Mouse (Mus musculus): ENCODE data around the gene Ccdc57. TPM values are rescaled to one million over a fixed set of nuclear protein-coding genes. Genes with fewer than 3 reads are reported as not detected.

Ccdc57 gene
- polyA plus RNA-seq, 1 experiment, result 1.9 TPM

DNA sequence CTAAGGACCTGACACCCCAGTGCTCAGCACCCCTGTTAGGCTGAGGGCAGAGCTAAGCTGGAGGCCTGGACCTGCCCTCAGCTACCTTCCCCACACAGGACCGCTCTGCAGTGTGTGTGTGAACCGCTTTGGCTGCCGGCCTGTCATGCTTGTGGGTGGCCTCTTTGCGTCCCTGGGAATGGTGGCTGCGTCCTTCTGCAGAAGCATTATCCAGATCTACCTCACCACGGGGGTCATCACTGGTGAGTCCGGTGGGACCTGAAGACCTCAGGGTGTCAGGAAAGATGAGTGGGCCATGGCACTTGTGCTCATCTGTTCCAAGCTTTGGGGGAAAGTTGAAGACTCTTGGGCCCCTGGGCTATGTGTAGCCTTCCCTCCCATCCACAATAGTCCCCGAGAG lies 23.0 kb upstream of the Ccdc57 start:
- Histone ChIP-seq H3K27ac (ENCODE audit: insufficient read depth, low read length) (no peak overlapping the region), H3K4me3 (ENCODE audit: insufficient read depth, low read length) (no peak overlapping the region), H3K4me1 (ENCODE audit: control insufficient read depth, insufficient read depth, low read length) (0 out of 2 replicates have a peak, but pooled peaks cover 5% of the 10 kb centered on the region)
- no peak for TF ChIP-seq CTCF (IDR thresholded peaks at IDR 0.05; ENCODE audit: borderline replicate concordance, insufficient read depth, low read length)
- no peak for TF ChIP-seq POLR2A (IDR thresholded peaks at IDR 0.05; ENCODE audit: low read depth, low read length)

DNA sequence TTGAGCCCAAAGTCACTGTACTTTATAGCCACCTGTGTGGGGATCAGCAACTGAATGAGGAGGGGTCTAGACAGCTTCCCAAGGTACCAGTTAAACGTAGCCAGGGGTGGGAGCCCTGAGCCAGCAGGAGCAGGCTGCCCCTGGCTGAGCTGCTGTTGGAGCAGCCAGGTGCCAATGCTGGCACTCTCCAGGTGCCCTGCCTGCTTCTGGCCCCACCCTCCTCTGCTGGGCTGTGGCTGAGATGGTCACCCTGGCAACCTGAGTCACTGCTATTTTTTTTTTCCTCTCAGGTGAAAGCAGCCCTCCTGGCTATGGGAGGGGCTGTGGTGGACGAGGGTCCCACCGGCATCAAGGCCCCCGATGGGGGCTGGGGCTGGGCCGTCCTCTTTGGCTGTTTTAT lies 22.3 kb upstream of the Ccdc57 start:
- Histone ChIP-seq H3K4me1 (ENCODE audit: control insufficient read depth, insufficient read depth, low read length) (no peaks in the 10 kb centered on the region), H3K27ac (ENCODE audit: insufficient read depth, low read length) (no peak overlapping the region)
- TF ChIP-seq POLR2A (IDR thresholded peaks at IDR 0.05; ENCODE audit: low read depth, low read length), result no peak
- no peak for TF ChIP-seq CTCF (IDR thresholded peaks at IDR 0.05; ENCODE audit: borderline replicate concordance, insufficient read depth, low read length)

DNA sequence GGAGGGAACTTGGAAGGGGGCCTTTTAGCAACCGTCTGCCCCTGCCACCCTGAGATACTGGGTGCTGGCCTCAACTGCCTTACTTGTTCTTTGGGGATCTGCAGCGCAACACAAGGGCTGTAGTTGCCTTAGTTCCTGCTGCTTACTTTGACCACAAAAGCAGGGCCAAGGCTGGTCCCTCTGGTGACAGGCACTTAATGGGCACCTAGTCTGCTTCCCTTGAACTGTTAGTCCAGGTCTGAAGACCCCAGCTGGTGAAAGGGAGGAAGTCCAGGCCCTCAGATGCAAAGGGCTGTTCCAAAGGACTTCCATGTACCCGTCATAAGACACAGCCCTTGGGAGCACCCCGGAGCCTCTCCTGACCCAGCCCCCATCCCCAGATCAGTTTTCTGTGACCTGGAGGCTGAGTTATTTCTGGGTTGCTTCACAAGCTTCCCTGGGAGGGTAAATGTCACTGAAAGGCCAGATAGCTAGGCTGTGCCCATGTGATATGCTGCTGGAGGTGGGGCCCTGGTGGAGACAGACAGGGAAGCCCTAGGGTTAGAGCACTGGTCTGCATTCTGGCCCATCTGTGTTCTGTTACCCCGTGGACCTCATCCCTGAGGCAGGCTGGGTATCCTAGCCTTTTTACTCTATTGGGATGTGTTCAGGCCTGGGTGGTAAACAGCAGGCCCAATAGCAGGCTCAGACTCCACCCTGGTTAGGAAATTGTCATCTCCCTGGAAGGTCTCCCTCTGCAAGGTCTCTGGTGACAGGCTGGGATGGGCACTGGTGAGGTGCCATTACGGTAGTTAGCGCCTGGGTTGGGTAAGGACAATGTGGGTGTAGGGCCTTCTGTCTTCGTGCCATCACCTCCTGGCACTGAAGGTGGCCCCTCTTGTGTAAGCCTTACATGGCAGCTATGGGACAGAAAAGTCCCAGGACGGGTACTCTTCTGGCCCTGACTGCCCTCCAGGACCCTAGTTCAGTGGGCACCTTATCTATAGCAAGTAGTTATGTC lies 19.4 kb upstream of the Ccdc57 start:
- TF ChIP-seq CTCF (IDR thresholded peaks at IDR 0.05; ENCODE audit: borderline replicate concordance, insufficient read depth, low read length) (no peak), POLR2A (IDR thresholded peaks at IDR 0.05; ENCODE audit: low read depth, low read length) (no peak)
- H3K4me1 ChIP-seq (ENCODE audit: control insufficient read depth, insufficient read depth, low read length), result no peaks in the 10 kb centered on the region
- no peak overlapping the region for H3K27ac ChIP-seq (ENCODE audit: insufficient read depth, low read length)
- H3K4me3 ChIP-seq (ENCODE audit: insufficient read depth, low read length), result no peak overlapping the region

More for the DNA sequence above, 22.3 kb upstream of the Ccdc57 start:
- H3K4me3 ChIP-seq (ENCODE audit: insufficient read depth, low read length), result no peak overlapping the region

DNA sequence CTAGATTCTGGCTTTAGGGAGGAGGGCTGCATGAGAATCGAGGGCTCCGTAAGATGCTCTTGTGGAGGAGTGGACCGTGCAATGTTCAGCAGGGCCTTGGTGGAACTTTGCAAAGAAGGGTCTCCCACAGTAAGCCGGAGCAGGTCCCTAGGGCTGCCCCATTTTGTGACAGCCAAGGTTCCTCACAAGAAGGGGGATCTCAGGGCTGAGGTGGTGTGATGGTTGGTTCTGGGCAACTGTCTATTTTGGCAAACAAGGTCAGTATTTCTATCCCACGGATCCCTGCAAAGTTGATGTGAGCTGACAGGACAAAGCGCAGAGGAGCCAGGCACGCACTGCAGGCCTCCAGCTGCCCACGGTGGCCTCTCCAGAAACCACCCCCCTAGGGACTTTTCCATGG lies 18.6 kb upstream of the Ccdc57 start:
- H3K27ac ChIP-seq (ENCODE audit: insufficient read depth, low read length), result no peak overlapping the region

DNA sequence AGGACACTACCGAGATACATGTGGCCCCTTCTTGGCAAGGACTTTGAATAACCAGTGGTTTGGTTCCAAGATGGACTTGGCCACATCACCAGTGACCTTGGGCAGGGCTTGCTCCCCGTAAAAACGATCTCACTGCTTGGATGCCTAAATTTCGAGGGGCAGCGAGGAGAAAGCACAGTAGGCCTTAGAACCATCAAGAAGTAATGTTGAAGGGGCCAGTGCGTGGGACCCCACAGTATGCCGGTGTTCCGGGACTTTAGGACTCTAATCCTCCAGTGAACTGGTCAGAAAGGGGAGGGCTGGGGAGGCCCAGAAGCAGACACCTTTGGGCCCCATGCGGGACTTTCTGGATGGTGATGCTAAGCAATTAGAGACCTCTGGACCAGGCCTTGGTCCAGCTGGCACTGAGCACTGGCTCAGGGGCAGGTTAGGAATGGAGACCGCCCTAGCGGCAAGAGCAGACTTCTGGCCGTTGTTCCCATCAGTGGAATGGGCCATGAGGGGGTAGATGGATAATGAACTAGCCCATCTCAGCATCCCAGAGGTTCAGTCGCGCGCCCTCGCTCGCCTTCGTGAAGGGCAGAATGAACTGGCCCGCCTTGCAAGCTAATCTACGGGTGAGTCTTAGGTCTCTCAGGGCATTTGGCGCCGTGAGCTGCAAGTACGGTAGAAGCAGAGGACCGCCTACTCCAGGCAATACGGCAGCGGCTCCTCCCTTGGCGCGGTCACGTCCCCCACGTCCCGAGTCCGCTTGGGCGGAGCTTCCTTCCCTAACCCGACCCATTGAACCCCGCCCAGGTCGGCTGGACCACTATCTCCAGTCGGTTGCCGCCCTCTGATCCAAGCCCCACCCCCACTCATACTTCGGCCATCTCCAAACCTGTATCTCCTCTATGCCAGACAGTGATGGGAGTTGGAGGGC lies 17.9 kb upstream of the Ccdc57 start:
- Histone ChIP-seq H3K4me1 (ENCODE audit: control insufficient read depth, insufficient read depth, low read length) (no peaks in the 10 kb centered on the region), H3K27ac (ENCODE audit: insufficient read depth, low read length) (no peak overlapping the region), H3K4me3 (ENCODE audit: insufficient read depth, low read length) (peak overlapping the region; percentile 42)
- TF ChIP-seq CTCF (IDR thresholded peaks at IDR 0.05; ENCODE audit: borderline replicate concordance, insufficient read depth, low read length), result no peak
- TF ChIP-seq POLR2A (IDR thresholded peaks at IDR 0.05; ENCODE audit: low read depth, low read length), result peak; percentile 47

More for the DNA sequence above, 18.6 kb upstream of the Ccdc57 start:
- H3K4me1 ChIP-seq (ENCODE audit: control insufficient read depth, insufficient read depth, low read length), result no peaks in the 10 kb centered on the region
- H3K4me3 ChIP-seq (ENCODE audit: insufficient read depth, low read length), result peak overlapping the region; percentile 31
- TF ChIP-seq POLR2A (IDR thresholded peaks at IDR 0.05; ENCODE audit: low read depth, low read length) (no peak), CTCF (IDR thresholded peaks at IDR 0.05; ENCODE audit: borderline replicate concordance, insufficient read depth, low read length) (no peak)

DNA sequence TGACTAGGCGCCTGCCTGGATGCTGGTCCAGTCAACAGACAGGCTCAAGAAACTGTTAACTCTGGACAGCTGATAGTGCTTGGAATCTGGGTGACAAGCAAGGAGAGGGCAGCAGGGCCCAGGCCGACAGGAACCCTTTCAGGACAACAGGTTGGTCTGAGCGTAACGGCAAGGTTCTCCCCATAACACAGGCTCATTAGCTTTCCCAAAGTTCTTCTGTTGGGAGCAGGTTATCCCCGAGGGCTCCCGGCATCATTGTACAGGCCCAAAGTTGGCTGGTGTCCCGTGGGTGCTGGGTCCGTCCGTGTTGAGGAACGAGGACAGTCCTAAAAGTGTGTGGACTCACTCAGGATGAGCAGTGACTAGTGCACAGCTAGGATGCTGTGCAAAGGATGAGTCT lies 17.2 kb upstream of the Ccdc57 start:
- TF ChIP-seq POLR2A (IDR thresholded peaks at IDR 0.05; ENCODE audit: low read depth, low read length) (no peak; the same call in 1 of the 2 replicates), CTCF (IDR thresholded peaks at IDR 0.05; ENCODE audit: borderline replicate concordance, insufficient read depth, low read length) (no peak)
- H3K4me3 ChIP-seq (ENCODE audit: insufficient read depth, low read length), result peak overlapping the region; percentile 42
- H3K4me1 ChIP-seq (ENCODE audit: control insufficient read depth, insufficient read depth, low read length), result no peaks in the 10 kb centered on the region
- H3K27ac ChIP-seq (ENCODE audit: insufficient read depth, low read length), result no peak overlapping the region

DNA sequence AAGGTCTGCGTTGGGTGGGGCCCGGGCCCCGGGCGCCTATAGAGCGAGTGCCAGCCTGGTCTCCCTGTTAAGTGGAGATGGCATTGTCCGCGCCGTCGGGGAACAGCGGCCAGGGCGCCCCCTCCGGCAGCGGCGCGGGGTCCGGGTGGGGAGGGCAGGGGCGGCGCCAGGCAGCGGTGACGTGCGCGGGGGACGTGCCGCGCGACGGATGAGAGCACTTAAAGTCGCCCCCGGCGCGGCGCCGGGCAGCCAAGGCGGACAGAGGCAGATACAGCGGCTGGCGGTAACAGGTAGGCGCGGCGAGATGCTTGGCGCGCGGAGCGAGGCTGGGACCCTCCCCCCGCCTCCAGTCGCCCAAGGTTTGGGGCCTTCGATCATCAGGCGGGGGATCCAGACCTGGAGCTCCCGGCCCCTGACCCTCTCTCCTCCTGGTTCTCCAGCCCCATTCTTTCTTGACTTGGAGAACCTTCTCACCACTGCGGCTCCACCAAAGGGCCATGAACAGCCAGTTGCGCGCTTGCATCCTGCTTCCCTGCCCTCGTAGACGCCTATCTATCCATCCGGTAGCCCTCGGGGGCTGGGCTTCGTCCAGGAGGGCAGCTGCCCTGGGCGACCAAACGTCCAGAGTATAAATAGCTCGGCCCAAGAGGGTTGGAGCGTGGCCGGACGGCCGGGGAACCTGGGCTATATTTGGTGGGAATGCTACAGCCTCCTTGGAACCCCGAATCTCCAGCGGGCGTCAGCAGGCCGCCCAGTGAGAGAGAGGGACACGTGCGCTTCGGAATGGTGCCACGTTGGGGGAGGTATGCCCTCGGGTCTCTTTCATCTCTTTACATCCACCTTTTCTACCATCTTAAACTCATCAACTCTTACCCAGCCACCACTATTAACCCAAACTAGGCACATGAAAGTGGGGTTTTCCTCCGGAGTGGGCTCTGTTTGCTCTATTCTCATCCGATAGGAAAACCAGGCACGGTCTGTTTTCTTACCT lies 16.5 kb upstream of the Ccdc57 start:
- no peak overlapping the region for H3K27ac ChIP-seq (ENCODE audit: insufficient read depth, low read length)
- H3K4me1 ChIP-seq (ENCODE audit: control insufficient read depth, insufficient read depth, low read length), result no peaks in the 10 kb centered on the region
- TF ChIP-seq CTCF (IDR thresholded peaks at IDR 0.05; ENCODE audit: borderline replicate concordance, insufficient read depth, low read length), result no peak
- TF ChIP-seq POLR2A (IDR thresholded peaks at IDR 0.05; ENCODE audit: low read depth, low read length), result peak; percentile 77
- H3K4me3 ChIP-seq (ENCODE audit: insufficient read depth, low read length), result peak overlapping the region; percentile 42

DNA sequence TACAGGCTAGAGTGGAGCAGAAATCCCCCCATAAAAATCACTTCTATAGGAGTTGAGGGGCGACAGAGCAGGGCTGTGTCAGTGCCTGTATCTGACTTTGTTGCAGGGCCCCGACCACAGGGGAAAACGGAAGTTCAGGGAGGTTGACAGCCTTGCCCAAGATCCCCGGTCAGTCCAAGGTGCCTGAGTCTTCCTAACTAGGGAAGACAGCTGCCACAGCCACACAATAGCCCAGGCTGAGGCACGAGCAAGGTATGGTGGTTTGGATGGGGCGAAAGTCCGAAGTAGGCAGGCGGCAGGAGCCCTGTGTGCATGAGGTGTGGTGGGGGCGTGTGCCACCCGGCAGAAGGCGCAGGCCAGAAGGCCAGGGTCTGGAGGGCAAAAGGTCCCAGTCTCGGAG lies 15.7 kb upstream of the Ccdc57 start, which contains the start of gene Slc16a3:
Slc16a3 (plus strand) TSS at position 153 of the 400 bp plus-strand sequence.
- Histone ChIP-seq H3K4me3 (ENCODE audit: insufficient read depth, low read length) (peak within 1 kb of the TSS; percentile 42), H3K27ac (ENCODE audit: insufficient read depth, low read length) (no peak within 1 kb of the TSS), H3K4me1 (ENCODE audit: control insufficient read depth, insufficient read depth, low read length) (no peaks in the 10 kb centered on the region)
- TF ChIP-seq POLR2A (IDR thresholded peaks at IDR 0.05; ENCODE audit: low read depth, low read length) (no peak), CTCF (IDR thresholded peaks at IDR 0.05; ENCODE audit: borderline replicate concordance, insufficient read depth, low read length) (no peak)

All from embryonic fibroblast, embryonic 13.5 days (primary cell).